Comparison of ENCODE assay signal across 8 mouse cellular contexts in genomic region chr7:30121308-30122187, GRCm38 (mm10). TPM values are rescaled to one million over a fixed set of nuclear protein-coding genes. Genes with fewer than 3 reads are reported as not detected.
A peak's percentile ranks its signal among the peaks of the same experiment; 100 is the strongest.
DNase-seq lines count a peak whose midpoint lies in the region; ATAC-seq lines count a peak whose summit lies in the region.

Gene Zfp382, plus strand, starts transcription at chr7:30121942.

- H3K27ac ChIP-seq in embryonic facial prominence, embryonic 10.5 days (replicated peaks), result peak within 1 kb of the TSS; percentile 86
- peak within 1 kb of the TSS; percentile 77 for H3K27ac ChIP-seq in midbrain, embryonic 11.5 days (ENCODE audit: low read depth, low read length)

- peak within 1 kb of the TSS; percentile 63 for H3K4me2 ChIP-seq in midbrain, embryonic 11.5 days

- intact Hi-C loops in left cerebral cortex, postnatal 4 days (cut with DNase I), result no loop called here

- H3K4me1 ChIP-seq in embryonic facial prominence, embryonic 10.5 days, result peaks cover 16% of the 10 kb centered on the region
- peaks cover 9% of the 10 kb centered on the region; the same call in 1 of the 2 replicates for H3K4me1 ChIP-seq in midbrain, embryonic 11.5 days (ENCODE audit: control insufficient read depth, insufficient read depth, low read length)

- no peaks in the 10 kb centered on the region for H3K27me3 ChIP-seq in embryonic facial prominence, embryonic 10.5 days (replicated peaks; ENCODE audit: low read depth, poor library complexity, severe bottlenecking)
- H3K27me3 ChIP-seq in midbrain, embryonic 11.5 days (ENCODE audit: control insufficient read depth, insufficient read depth, low read length), result no peaks in the 10 kb centered on the region

- peaks cover 9% of the 10 kb centered on the region; the same call in 1 of the 2 replicates for H3K9me3 ChIP-seq in embryonic facial prominence, embryonic 10.5 days
- no peaks in the 10 kb centered on the region for H3K9me3 ChIP-seq in midbrain, embryonic 11.5 days (ENCODE audit: control insufficient read depth, low read length)

- H3K9ac ChIP-seq in midbrain, embryonic 11.5 days (ENCODE audit: low read length), result peak within 1 kb of the TSS; percentile 82

- peak within 1 kb of the TSS; percentile 73 for H3K4me3 ChIP-seq in embryonic facial prominence, embryonic 10.5 days
- peak within 1 kb of the TSS; percentile 62 for H3K4me3 ChIP-seq in midbrain, embryonic 11.5 days (ENCODE audit: low read depth, low read length)

- peak; percentile 98 for ATAC-seq in granulocyte monocyte progenitor cell, adult 5-6 weeks (replicated peaks; ENCODE audit: poor library complexity, severe bottlenecking)
- peak; percentile 97 for ATAC-seq in midbrain, embryonic 11.5 days (ENCODE audit: low FRiP score)

- DNase-seq in adrenal gland, postnatal 14 days, result peak; percentile 96
- DNase-seq in embryonic facial prominence, embryonic 10.5 days (ENCODE audit: low spot score), result peak; percentile 95
- peak; percentile 78 for DNase-seq in kidney, adult 11 months
- DNase-seq in left cerebral cortex, postnatal 4 days, result peak; percentile 94
- DNase-seq in midbrain, embryonic 11.5 days (ENCODE audit: low spot score, missing footprints), result peak; percentile 99
- peak; percentile 91 for DNase-seq in right cerebral cortex, postnatal 4 days
- peak; percentile 90 for DNase-seq in yolk sac, embryonic 10.5 days (ENCODE audit: low spot score)

- 1% methylated on average over 61 of the region's 61 CpGs for WGBS in embryonic facial prominence, embryonic 10.5 days
- under 1% methylated on average over 61 of the region's 61 CpGs for WGBS in midbrain, embryonic 11.5 days

- peaks cover 13% of the 10 kb centered on the region for H3K36me3 ChIP-seq in embryonic facial prominence, embryonic 10.5 days (replicated peaks)
- no peaks in the 10 kb centered on the region for H3K36me3 ChIP-seq in midbrain, embryonic 11.5 days (ENCODE audit: control insufficient read depth, insufficient read depth, low read length)

RNA-seq across cellular contexts. Expression of gene Zfp382, which starts in this region (rescaled TPM):
- total RNA-seq in adrenal gland, postnatal 14 days (2021), result 3.9 and 5.7 TPM in 2 replicates
- 9.7 and 11.4 TPM in 2 replicates for polyA plus RNA-seq in embryonic facial prominence, embryonic 10.5 days (2016; fragmentation: Nextera tagmentation; extraction: Ambion mirVana)
- 9.7 and 13.3 TPM in 2 replicates for total RNA-seq in granulocyte monocyte progenitor cell, adult 5-6 weeks (2014; fragmentation: Nextera tagmentation)
- total RNA-seq in granulocyte monocyte progenitor cell, adult 5-6 weeks (2017), result 7.7 and 8.3 TPM in 2 replicates
- total RNA-seq in left cerebral cortex, postnatal 4 days (2021), result 10 to 100 TPM; 33.0 to 33.9 TPM
- polyA plus RNA-seq in midbrain, embryonic 11.5 days (2014; fragmentation: Nextera tagmentation; extraction: Ambion mirVana), result 4.4 and 5.8 TPM in 2 replicates

Comparison
In these comparisons a context has a peak if more than half of its experiments do, and no peak if none do; other contexts are left out.
1. Peak in every context shown above with its lines: DNase-seq, ATAC-seq, H3K4me3 ChIP-seq and H3K27ac ChIP-seq.